Mouse (Mus musculus): ENCODE data around the gene Tlr5.

Gene Tlr5

GRCm38 (mm10) chr1:182954287-182955046 lies at the start of gene Tlr5:
Tlr5 (plus strand) TSS chr1:182954788.
- DNase-seq (ENCODE audit: low spot score in 2 of 2): no peak

DNA sequence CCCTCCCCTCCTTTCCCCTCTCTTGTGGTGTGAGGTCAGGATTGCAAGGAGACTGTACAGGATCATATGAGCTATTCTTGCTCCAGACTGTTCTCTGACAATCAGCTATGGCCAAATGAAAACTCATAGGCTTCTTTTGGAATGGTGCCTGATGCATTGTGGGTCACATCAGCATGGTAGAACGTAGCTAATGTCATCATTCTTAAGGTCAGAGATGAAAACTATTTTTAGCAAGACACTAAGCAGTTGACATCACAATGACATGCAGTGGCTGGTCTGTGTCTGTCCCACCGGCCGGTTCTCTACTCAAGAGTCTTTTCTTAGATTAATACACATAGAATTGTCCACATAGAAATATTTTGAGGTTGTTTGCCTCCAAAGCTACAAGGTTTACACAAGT lies 48.9 kb upstream of the Tlr5 start:
- DNase-seq (ENCODE audit: low spot score in 2 of 2): no peak

GRCm38 (mm10) chr1:182908050-182909036 lies 46.2 kb upstream of the Tlr5 start:
- peak; percentile 81 to 92 for DNase-seq (ENCODE audit: low spot score in 2 of 2)

DNA sequence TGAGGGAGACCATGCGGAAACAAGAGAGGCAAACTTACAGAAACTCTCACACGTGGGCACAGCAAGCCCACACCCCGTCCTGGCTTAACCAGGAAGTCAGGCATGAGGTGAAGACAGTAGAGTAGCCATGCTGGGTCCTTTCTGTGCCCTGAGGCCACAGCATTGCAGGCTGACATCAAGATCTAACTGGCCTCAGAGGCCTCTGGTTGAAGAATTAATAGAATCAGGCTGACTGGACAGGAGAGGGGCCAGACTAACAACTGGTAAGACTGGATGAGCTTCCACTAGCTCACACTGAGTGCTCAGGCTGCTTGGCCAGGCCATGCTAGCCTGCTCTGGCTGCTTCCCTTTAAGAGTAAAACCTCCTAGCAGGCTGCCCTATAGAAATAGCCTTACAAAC lies 45.5 kb upstream of the Tlr5 start:
- no peak for DNase-seq (ENCODE audit: low spot score in 2 of 2)

- DNase-seq (ENCODE audit: low spot score in 2 of 2): no peak
Observed at GRCm38 (mm10) chr1:182909596-182909995, 45.0 kb upstream of the Tlr5 start.

GRCm38 (mm10) chr1:182912591-182912990 lies 42.0 kb upstream of the Tlr5 start:
- DNase-seq (ENCODE audit: low spot score in 2 of 2): no peak

DNA sequence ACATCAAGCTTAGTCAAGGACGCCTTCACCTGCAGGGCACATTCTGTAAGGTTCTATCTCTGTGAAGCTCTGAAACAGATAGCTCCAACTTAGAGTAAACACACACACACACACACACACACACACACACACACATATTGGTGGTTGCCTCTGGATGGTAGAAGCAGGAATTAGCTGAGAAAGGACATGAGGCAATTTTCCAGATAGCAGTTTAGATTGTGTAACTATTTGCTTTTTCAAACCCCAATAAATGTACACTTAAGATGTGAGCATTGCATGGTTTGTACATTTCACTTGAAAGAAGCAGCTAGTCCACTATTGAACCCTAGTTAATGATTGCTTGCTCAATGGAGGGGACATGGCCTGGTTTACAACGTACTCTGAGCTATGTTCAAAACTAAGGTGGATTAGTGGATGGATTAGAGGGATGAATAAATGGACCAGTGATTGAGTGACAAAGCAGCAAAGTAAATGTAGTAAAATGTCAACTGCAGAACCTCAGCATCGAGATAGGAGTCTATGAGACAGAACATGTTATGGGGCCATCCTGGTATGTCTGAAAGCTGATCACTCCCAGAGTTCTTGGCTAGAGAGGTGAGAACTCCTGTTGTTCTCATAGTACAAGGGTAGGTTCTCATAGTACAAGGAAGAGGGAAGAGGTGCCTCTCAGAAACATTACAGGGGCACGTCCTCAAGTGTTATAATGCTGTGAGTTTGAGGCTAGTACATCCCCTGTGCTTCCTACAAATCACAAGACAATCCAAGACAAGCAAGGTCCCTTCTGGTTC lies 40.3 kb upstream of the Tlr5 start:
- no peak for DNase-seq (ENCODE audit: low spot score in 2 of 2)

DNA sequence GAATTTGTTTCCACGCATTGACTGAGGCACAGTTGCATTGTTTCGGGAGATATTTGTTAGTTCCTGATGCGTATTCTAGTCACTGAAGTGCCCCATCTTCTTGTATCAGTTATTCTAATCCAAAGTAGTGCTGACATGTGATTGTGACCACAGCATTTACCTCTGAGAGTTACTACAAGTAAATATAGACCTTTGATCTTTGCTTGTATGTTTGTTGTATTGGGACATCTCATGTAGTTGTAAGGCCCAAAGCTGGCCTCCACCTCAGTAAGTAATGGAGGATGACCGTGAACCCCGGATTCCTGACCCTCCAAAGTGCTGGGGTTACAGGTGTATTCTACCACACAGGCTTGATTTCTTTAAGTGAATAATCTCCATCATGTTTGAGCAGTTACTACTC lies 38.4 kb upstream of the Tlr5 start:
- DNase-seq (ENCODE audit: low spot score in 2 of 2): no peak

GRCm38 (mm10) chr1:182918718-182919346 lies 35.8 kb upstream of the Tlr5 start:
- no peak for DNase-seq (ENCODE audit: low spot score in 2 of 2)

- no peak for DNase-seq (ENCODE audit: low spot score in 2 of 2)
Observed at GRCm38 (mm10) chr1:182922824-182923223, 31.8 kb upstream of the Tlr5 start.

GRCm38 (mm10) chr1:182926465-182926864 lies 28.1 kb upstream of the Tlr5 start:
- no peak for DNase-seq (ENCODE audit: low spot score in 2 of 2)

- DNase-seq (ENCODE audit: low spot score in 2 of 2): no peak
Observed at GRCm38 (mm10) chr1:182927878-182928851, 26.4 kb upstream of the Tlr5 start.

GRCm38 (mm10) chr1:182935469-182935868 lies 19.1 kb upstream of the Tlr5 start:
- DNase-seq (ENCODE audit: low spot score in 2 of 2): no peak

DNA sequence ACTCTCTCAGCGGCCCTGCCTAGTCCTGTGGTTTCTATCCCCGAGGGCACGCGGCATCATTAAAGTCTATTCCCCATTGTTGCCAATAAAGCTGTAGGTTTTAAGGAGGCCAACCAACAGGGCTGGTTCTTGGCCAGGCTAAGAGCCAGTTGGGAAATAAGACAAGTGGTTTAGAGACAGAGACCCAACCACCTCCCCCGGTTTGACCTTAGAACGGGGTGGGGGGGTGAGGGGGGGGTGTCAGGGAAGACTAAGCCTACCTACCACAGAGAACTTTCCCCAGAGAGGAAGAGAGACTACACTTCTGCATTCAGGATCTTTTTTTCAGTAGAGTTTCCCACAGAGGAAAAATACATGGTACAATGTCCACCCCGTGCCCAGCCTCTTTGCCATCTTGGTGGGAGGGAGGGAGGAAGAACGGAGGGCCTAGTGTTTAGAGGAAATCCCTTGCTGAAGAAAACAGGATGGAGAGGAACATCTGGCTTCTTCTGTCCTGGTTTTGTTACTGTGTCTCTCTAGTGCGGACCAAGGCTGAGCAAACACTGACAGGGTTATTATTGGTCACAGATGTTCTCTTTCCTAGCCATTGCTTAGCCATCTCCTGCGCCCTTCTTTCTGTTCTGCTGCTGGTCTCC lies 17.0 kb upstream of the Tlr5 start:
- no peak for DNase-seq (ENCODE audit: low spot score in 2 of 2)

DNA sequence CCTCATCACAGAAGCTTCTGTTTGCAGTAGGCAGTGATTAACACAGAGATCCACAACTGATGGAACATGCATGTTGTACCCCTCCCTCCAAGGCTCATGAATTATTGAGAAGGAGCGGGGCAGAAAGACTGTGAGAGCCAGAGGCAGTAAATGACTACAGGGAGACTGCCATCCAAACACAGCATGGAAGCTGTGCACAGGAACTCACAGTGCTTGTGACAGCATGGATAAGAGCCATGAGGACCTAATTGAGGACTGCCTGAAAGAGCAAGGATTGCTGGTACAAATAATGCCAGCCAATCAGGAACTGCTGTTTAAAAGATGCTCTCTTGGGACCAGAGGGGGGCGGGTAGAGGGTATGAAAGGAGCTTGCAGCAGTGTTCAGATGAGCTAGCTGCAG lies 12.7 kb upstream of the Tlr5 start:
- no peak for DNase-seq (ENCODE audit: low spot score in 2 of 2)

DNA sequence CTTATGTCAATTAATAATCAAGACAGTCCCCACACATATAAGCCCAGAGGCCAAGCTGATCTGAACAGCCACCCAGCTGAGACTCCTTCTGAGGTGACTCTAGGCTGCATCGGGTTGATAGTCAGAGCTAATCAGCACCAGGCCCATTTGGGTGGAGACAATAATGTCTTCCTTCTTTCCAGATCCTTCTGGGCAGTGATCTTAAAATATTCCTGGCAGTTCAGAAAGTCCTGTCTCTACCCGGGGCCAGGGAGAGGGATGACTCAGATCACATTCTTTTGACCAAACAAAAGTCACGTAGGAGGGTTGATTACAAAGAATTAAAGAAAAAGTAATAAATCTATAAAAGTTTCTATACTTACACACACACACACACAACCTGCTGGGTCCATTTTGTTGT lies 10.7 kb upstream of the Tlr5 start:
- DNase-seq (ENCODE audit: low spot score in 2 of 2): no peak

DNA sequence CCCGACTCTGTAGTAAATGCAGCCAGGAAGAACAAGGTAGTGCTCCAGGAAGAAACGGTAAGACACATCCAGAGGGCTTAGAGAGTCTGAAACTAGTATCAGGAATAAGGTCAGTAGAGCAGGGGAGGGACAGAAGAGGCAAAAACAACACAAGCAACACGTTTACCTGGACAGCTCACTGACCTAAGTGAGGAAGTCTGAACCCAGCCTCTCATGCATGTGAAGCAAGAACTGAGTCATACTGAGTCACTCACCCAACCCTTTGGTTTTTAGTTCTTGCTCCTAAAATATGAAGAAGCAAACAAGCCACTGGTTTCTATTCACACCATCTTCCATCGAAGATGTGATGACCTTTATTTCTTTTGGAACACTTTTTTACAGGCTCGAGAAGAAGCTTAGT lies 9.9 kb upstream of the Tlr5 start:
- no peak for DNase-seq (ENCODE audit: low spot score in 2 of 2)

DNA sequence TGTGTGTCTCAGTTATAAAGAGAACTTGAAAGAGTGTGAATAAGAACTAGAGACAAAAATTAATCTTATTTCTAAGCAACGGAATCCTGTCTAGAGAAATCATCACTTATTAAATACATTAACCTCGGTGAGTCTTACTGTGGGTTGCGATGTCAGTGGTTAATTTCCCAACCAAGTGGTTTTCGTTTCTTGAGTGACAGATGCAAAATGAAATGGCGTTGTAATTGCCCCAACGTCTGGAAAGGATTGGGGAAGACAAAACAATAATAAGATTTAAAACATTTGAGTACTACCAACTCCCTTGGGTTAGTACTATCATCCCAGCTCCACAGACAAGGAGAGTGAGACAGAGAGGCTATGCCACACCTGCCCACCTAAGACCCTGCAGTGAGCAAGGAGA lies 9.0 kb upstream of the Tlr5 start:
- DNase-seq (ENCODE audit: low spot score in 2 of 2): no peak

GRCm38 (mm10) chr1:182951298-182951697 lies 3.3 kb upstream of the Tlr5 start:
- peak in 1 of 2 experiments; percentile 45 for DNase-seq (ENCODE audit: low spot score in 2 of 2)

DNA sequence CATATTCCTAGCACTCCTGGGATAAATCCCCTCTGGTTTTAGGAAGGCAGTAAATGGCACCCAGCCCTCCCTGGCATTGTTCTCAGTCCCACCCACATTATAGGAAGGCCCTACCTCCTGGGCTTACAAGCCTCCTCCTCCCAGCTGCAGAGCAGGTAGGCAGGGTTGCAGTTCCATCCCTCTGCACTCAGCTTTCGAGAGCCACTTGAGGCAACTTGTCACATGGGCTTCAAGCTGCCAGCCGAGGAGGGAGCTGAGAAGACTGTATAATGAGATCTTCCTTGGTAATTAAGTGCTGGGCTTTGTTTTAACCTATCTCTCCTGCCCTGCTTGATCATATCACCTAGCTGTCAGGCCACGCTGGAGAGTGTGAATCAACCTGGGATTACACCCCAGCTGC lies 1.4 kb upstream of the Tlr5 start:
- DNase-seq (ENCODE audit: low spot score in 2 of 2): no peak

All from frontal cortex, postnatal 10 days (tissue).